Mouse (Mus musculus): ENCODE measurements around the gene Fcgr4. TPM values are rescaled to one million over a fixed set of nuclear protein-coding genes. Genes with fewer than 3 reads are reported as not detected.

Gene Fcgr4
- polyA plus RNA-seq, 1 experiment from 2014 or later = 0.66 TPM

GRCm38 (mm10) chr1:171016676-171017356 lies 1.9 kb upstream of the Fcgr4 start:
- Histone ChIP-seq H3K27me3 (no peaks in the 10 kb centered on the region), H3K27ac (no peak overlapping the region), H3K4me3 (no peak overlapping the region), H3K36me3 (no peaks in the 10 kb centered on the region), H3K9ac (no peak overlapping the region), H3K4me2 (no peak overlapping the region), H3K9me3 (no peaks in the 10 kb centered on the region), H3K4me1 (no peaks in the 10 kb centered on the region)
- ATAC-seq (ENCODE audit: borderline replicate concordance, extremely low read depth, low FRiP score, low TSS enrichment) = no peak
- WGBS = 69% methylated on average over 6 of the region's 6 CpGs

GRCm38 (mm10) chr1:171017468-171018158 lies 1.1 kb upstream of the Fcgr4 start:
- ATAC-seq (ENCODE audit: borderline replicate concordance, extremely low read depth, low FRiP score, low TSS enrichment) = no peak

GRCm38 (mm10) chr1:171019311-171019950 lies 711 bp downstream of the Fcgr4 start:
- Histone ChIP-seq H3K4me1 (no peaks in the 10 kb centered on the region), H3K4me3 (no peak overlapping the region), H3K9me3 (no peaks in the 10 kb centered on the region), H3K27me3 (no peaks in the 10 kb centered on the region), H3K36me3 (no peaks in the 10 kb centered on the region), H3K9ac (no peak overlapping the region), H3K27ac (no peak overlapping the region), H3K4me2 (no peak overlapping the region)
- ATAC-seq (ENCODE audit: borderline replicate concordance, extremely low read depth, low FRiP score, low TSS enrichment) = no peak
- 65% methylated on average over 7 of the region's 7 CpGs for WGBS

More at GRCm38 (mm10) chr1:171017468-171018158, 1.1 kb upstream of the Fcgr4 start:
- WGBS = 41% methylated on average over 6 of the region's 6 CpGs
- Histone ChIP-seq H3K36me3 (no peaks in the 10 kb centered on the region), H3K4me1 (no peaks in the 10 kb centered on the region), H3K9ac (no peak overlapping the region), H3K4me3 (no peak overlapping the region), H3K9me3 (no peaks in the 10 kb centered on the region), H3K27ac (no peak overlapping the region), H3K27me3 (no peaks in the 10 kb centered on the region), H3K4me2 (no peak overlapping the region)

GRCm38 (mm10) chr1:171031752-171032151 lies 13.0 kb downstream of the Fcgr4 start:
- 83% methylated on average over 3 of the region's 3 CpGs for WGBS
- Histone ChIP-seq H3K27me3 (peaks cover 39% of the 10 kb centered on the region), H3K4me1 (peaks cover 15% of the 10 kb centered on the region; the same call in 1 of the 2 replicates), H3K27ac (no peak overlapping the region), H3K4me3 (no peak overlapping the region), H3K9ac (no peak overlapping the region), H3K9me3 (no peaks in the 10 kb centered on the region), H3K4me2 (no peak overlapping the region), H3K36me3 (no peaks in the 10 kb centered on the region)
- no peak for ATAC-seq (ENCODE audit: borderline replicate concordance, extremely low read depth, low FRiP score, low TSS enrichment)

- Histone ChIP-seq H3K27me3 (peaks cover 39% of the 10 kb centered on the region), H3K4me1 (peaks cover 15% of the 10 kb centered on the region; the same call in 1 of the 2 replicates), H3K27ac (no peak overlapping the region), H3K4me2 (peak overlapping the region; percentile 90), H3K4me3 (peak overlapping the region; percentile 53), H3K36me3 (no peaks in the 10 kb centered on the region), H3K9ac (peak overlapping the region; percentile 44; the same call in 1 of the 2 replicates), H3K9me3 (no peaks in the 10 kb centered on the region)
- WGBS = 5% methylated on average over 10 of the region's 10 CpGs
- no peak for ATAC-seq (ENCODE audit: borderline replicate concordance, extremely low read depth, low FRiP score, low TSS enrichment)
Measured at GRCm38 (mm10) chr1:171032691-171033090, 14.0 kb downstream of the Fcgr4 start.

DNA sequence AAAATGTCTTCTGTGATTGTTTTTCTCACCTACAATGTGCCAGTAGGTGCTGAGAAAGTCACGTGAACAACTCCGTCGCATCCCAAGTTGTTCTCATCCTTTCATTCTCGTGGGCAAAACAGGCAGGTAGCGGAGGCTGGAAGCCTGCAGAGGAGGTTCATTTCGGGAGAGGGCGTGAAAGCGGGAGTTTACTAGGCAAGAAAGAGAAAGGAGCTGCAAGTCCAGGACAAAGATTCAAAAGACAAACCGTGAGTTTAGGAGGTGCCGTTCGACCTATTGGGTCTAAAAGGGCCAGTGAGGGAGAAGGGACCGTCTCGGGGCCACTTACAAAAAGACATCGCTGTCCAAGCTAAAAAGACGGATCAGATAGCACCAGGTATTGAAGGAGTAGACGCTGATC lies 14.5 kb downstream of the Fcgr4 start:
- peaks cover 39% of the 10 kb centered on the region for H3K27me3 ChIP-seq
- ATAC-seq (ENCODE audit: borderline replicate concordance, extremely low read depth, low FRiP score, low TSS enrichment) = no peak
- peaks cover 15% of the 10 kb centered on the region; the same call in 1 of the 2 replicates for H3K4me1 ChIP-seq
- peak overlapping the region; percentile 44 for H3K9ac ChIP-seq
- peak overlapping the region; percentile 90 for H3K4me2 ChIP-seq
- under 1% methylated on average over 16 of the region's 16 CpGs for WGBS
- H3K4me3 ChIP-seq = peak overlapping the region; percentile 53
- no peak overlapping the region for H3K27ac ChIP-seq
- H3K36me3 ChIP-seq = no peaks in the 10 kb centered on the region
- H3K9me3 ChIP-seq = no peaks in the 10 kb centered on the region

GRCm38 (mm10) chr1:171033756-171034155 lies 15.0 kb downstream of the Fcgr4 start:
- peaks cover 15% of the 10 kb centered on the region; the same call in 1 of the 2 replicates for H3K4me1 ChIP-seq
- WGBS = under 1% methylated on average over 20 of the region's 20 CpGs
- peak overlapping the region; percentile 44 for H3K9ac ChIP-seq
- H3K27me3 ChIP-seq = peaks cover 37% of the 10 kb centered on the region
- peak overlapping the region; percentile 53 for H3K4me3 ChIP-seq
- no peaks in the 10 kb centered on the region for H3K9me3 ChIP-seq
- peak overlapping the region; percentile 90 for H3K4me2 ChIP-seq
- no peaks in the 10 kb centered on the region for H3K36me3 ChIP-seq
- H3K27ac ChIP-seq = no peak overlapping the region
- peak; percentile 68; the same call in 1 of the 2 replicates for ATAC-seq (ENCODE audit: borderline replicate concordance, extremely low read depth, low FRiP score, low TSS enrichment)

GRCm38 (mm10) chr1:171034201-171034600 lies 15.5 kb downstream of the Fcgr4 start:
- H3K4me2 ChIP-seq = peak overlapping the region; percentile 90
- no peak overlapping the region for H3K27ac ChIP-seq
- H3K9ac ChIP-seq = no peak overlapping the region
- no peaks in the 10 kb centered on the region for H3K9me3 ChIP-seq
- H3K27me3 ChIP-seq = peaks cover 32% of the 10 kb centered on the region
- H3K36me3 ChIP-seq = no peaks in the 10 kb centered on the region
- H3K4me1 ChIP-seq = peaks cover 15% of the 10 kb centered on the region; the same call in 1 of the 2 replicates
- no peak for ATAC-seq (ENCODE audit: borderline replicate concordance, extremely low read depth, low FRiP score, low TSS enrichment)
- peak overlapping the region; percentile 53 for H3K4me3 ChIP-seq
- WGBS = 6% methylated on average over 11 of the region's 11 CpGs

- 0 out of 2 replicates have a peak overlapping the region, but pooled peaks have one; percentile 5 for H3K4me3 ChIP-seq
- H3K27ac ChIP-seq = no peak overlapping the region
- no peak for ATAC-seq (ENCODE audit: borderline replicate concordance, extremely low read depth, low FRiP score, low TSS enrichment)
- H3K4me1 ChIP-seq = peaks cover 15% of the 10 kb centered on the region; the same call in 1 of the 2 replicates
- H3K36me3 ChIP-seq = no peaks in the 10 kb centered on the region
- WGBS = 48% methylated on average over 11 of the region's 11 CpGs
- no peaks in the 10 kb centered on the region for H3K9me3 ChIP-seq
- H3K27me3 ChIP-seq = peaks cover 22% of the 10 kb centered on the region
- H3K9ac ChIP-seq = no peak overlapping the region
- H3K4me2 ChIP-seq = peak overlapping the region; percentile 90; the same call in 1 of the 2 replicates
Measured at GRCm38 (mm10) chr1:171035611-171036010, 16.9 kb downstream of the Fcgr4 start.

- Histone ChIP-seq H3K9me3 (no peaks in the 10 kb centered on the region), H3K4me3 (peak overlapping the region; percentile 40), H3K27me3 (peaks cover 17% of the 10 kb centered on the region), H3K9ac (no peak overlapping the region), H3K4me2 (peak overlapping the region; percentile 75), H3K4me1 (peaks cover 15% of the 10 kb centered on the region; the same call in 1 of the 2 replicates), H3K27ac (no peak overlapping the region), H3K36me3 (no peaks in the 10 kb centered on the region)
- 2% methylated on average over 22 of the region's 22 CpGs for WGBS
- peak; percentile 55; the same call in 1 of the 2 replicates for ATAC-seq (ENCODE audit: borderline replicate concordance, extremely low read depth, low FRiP score, low TSS enrichment)
Measured at GRCm38 (mm10) chr1:171036550-171037324, 18.0 kb downstream of the Fcgr4 start.
